Mouse (Mus musculus): ENCODE data around the gene Fmo4. TPM values are rescaled to one million over a fixed set of nuclear protein-coding genes. Genes with fewer than 3 reads are reported as not detected.

Fmo4 gene
- polyA plus RNA-seq (2014; fragmentation: Illumina TruSeq; extraction: RNeasy Lipid Tissue Mini Kit (QIAGEN cat#74804); ENCODE audit: low read depth, low replicate concordance): 81.0 TPM

DNA sequence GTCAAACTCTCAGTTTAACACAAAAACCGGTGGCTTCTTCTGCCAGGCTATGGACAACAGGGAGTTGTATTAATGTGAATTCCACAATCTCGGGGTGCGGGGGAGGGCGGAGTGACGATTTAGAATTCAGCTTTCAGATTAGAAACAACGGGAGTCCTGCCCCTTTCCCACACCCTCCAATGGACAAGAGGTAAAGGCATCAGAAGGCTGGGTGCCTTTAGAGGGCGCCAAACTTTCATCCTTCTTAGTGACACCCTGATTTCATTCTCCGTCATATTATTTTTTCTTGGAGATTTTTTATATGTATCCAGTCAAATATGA lies at the start of gene Fmo4:
Gene Fmo4, minus strand, starts transcription at position 137 of the 321 bp plus-strand sequence.

Other genes with a start within 250 kb of the Fmo4 start
- 117 TPM for gene Vamp4, start 243.5 kb downstream of the Fmo4 start, polyA plus RNA-seq (2014; fragmentation: Illumina TruSeq; extraction: RNeasy Lipid Tissue Mini Kit (QIAGEN cat#74804); ENCODE audit: low read depth, low replicate concordance)
- gene Myoc, start 174.8 kb downstream of the Fmo4 start, polyA plus RNA-seq (2014; fragmentation: Illumina TruSeq; extraction: RNeasy Lipid Tissue Mini Kit (QIAGEN cat#74804); ENCODE audit: low read depth, low replicate concordance): 0.20 TPM
- gene Myocos, start 155.8 kb downstream of the Fmo4 start, polyA plus RNA-seq (2014; fragmentation: Illumina TruSeq; extraction: RNeasy Lipid Tissue Mini Kit (QIAGEN cat#74804); ENCODE audit: low read depth, low replicate concordance): not detected
- 35.7 TPM for gene Prrc2c, start 73.4 kb downstream of the Fmo4 start, polyA plus RNA-seq (2014; fragmentation: Illumina TruSeq; extraction: RNeasy Lipid Tissue Mini Kit (QIAGEN cat#74804); ENCODE audit: low read depth, low replicate concordance)
- 2,496 TPM for gene Fmo1, start 52.6 kb upstream of the Fmo4 start, polyA plus RNA-seq (2014; fragmentation: Illumina TruSeq; extraction: RNeasy Lipid Tissue Mini Kit (QIAGEN cat#74804); ENCODE audit: low read depth, low replicate concordance)
- gene Fmo2, start 84.8 kb upstream of the Fmo4 start, polyA plus RNA-seq (2014; fragmentation: Illumina TruSeq; extraction: RNeasy Lipid Tissue Mini Kit (QIAGEN cat#74804); ENCODE audit: low read depth, low replicate concordance): 791 TPM
- gene Fmo6, start 123.5 kb upstream of the Fmo4 start, polyA plus RNA-seq (2014; fragmentation: Illumina TruSeq; extraction: RNeasy Lipid Tissue Mini Kit (QIAGEN cat#74804); ENCODE audit: low read depth, low replicate concordance): not detected
- gene Fmo3, start 170.6 kb upstream of the Fmo4 start, polyA plus RNA-seq (2014; fragmentation: Illumina TruSeq; extraction: RNeasy Lipid Tissue Mini Kit (QIAGEN cat#74804); ENCODE audit: low read depth, low replicate concordance): 1.8 TPM